Comparison of ENCODE assay signal across 8 mouse cellular contexts in the genomic region with DNA sequence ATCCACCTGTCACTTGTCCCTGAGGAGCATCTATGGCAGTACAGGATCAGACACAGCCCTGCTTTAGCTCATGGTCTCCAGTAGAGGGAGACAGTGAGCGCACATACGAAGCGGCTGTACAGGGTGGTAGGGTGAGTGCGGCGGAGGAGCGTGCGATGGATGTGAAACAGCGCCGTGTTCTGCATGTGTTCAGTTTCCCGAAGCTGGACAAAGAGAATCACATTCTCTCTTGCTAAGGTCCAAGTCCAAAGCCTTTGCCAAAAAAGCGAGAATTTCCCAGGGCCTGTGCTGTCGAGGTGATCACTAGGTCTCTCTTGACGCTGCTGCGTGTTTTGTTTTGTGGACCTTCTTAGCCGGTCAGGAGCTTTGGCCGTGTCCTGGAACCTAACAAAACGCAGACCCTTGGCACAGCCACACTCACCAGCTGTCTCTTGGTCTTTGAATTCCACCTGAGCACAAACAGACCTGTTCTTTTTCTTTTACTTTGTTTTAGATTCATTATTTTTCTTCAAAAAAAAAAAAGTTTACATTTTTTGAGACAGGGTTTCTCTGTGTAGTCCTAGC. TPM values are rescaled to one million over a fixed set of nuclear protein-coding genes. Genes with fewer than 3 reads are reported as not detected.
DNase-seq lines count a peak whose midpoint lies in the region; ATAC-seq and TF ChIP-seq lines count a peak whose summit lies in the region.

No protein-coding gene starts in this region.

- no peaks in the 10 kb centered on the region for H3K36me3 ChIP-seq in heart, embryonic 16.5 days (ENCODE audit: control insufficient read depth, insufficient read depth)
- H3K36me3 ChIP-seq in liver, embryonic 15.5 days (replicated peaks), result no peaks in the 10 kb centered on the region
- no peaks in the 10 kb centered on the region for H3K36me3 ChIP-seq in neural tube, embryonic 12.5 days

- WGBS in heart, embryonic 16.5 days, result 26% methylated on average over 17 of the region's 17 CpGs
- 19% methylated on average over 17 of the region's 17 CpGs for WGBS in liver, embryonic 15.5 days (ENCODE audit: insufficient replicate concordance)
- 25% methylated on average over 17 of the region's 17 CpGs for WGBS in neural tube, embryonic 12.5 days

- TF ChIP-seq POLR2A in embryonic fibroblast, embryonic 13.5 days (IDR thresholded peaks at IDR 0.05; ENCODE audit: low read depth, low read length), result no peak

- TF ChIP-seq CTCF in embryonic fibroblast, embryonic 13.5 days (IDR thresholded peaks at IDR 0.05; ENCODE audit: borderline replicate concordance, insufficient read depth, low read length), result peak; percentile 95; the same call in 1 of the 2 replicates

- ATAC-seq in CD4-positive, CD25-positive, alpha-beta regulatory T cell, adult 4 months, result peak; percentile 81
- ATAC-seq in heart, embryonic 16.5 days (replicated peaks; ENCODE audit: extremely low read depth, insufficient read depth, low FRiP score), result peak; percentile 77
- peak; percentile 68; the same call in 1 of the 2 replicates for ATAC-seq in liver, embryonic 15.5 days (ENCODE audit: insufficient read depth)
- ATAC-seq in neural tube, embryonic 12.5 days (ENCODE audit: low FRiP score, low read depth), result peak; percentile 71

- no peak overlapping the region for H3K27ac ChIP-seq in embryonic fibroblast, embryonic 13.5 days (ENCODE audit: insufficient read depth, low read length)
- no peak overlapping the region for H3K27ac ChIP-seq in heart, embryonic 16.5 days (ENCODE audit: low read length)
- no peak overlapping the region for H3K27ac ChIP-seq in liver, embryonic 15.5 days (replicated peaks)
- H3K27ac ChIP-seq in neural tube, embryonic 12.5 days, result no peak overlapping the region

- peak overlapping the region; percentile 58 for H3K4me2 ChIP-seq in heart, embryonic 16.5 days (ENCODE audit: low read depth, low read length)
- peak overlapping the region; percentile 62 for H3K4me2 ChIP-seq in liver, embryonic 15.5 days
- H3K4me2 ChIP-seq in neural tube, embryonic 12.5 days (replicated peaks), result peak overlapping the region; percentile 50

- DNase-seq in brain, adult 2 months (ENCODE audit: low read depth, low spot score), result peak; percentile 90
- DNase-seq in kidney, postnatal 14 days, result peak; percentile 69
- DNase-seq in telencephalon, adult 2 months (ENCODE audit: low read depth, low spot score), result peak; percentile 46

- no peaks in the 10 kb centered on the region for H3K4me1 ChIP-seq in embryonic fibroblast, embryonic 13.5 days (ENCODE audit: control insufficient read depth, insufficient read depth, low read length)
- no peaks in the 10 kb centered on the region for H3K4me1 ChIP-seq in heart, embryonic 16.5 days (ENCODE audit: control insufficient read depth, insufficient read depth, low read length)
- H3K4me1 ChIP-seq in liver, embryonic 15.5 days (replicated peaks), result peaks cover 14% of the 10 kb centered on the region; the same call in 1 of the 2 replicates
- H3K4me1 ChIP-seq in neural tube, embryonic 12.5 days, result no peaks in the 10 kb centered on the region

- no peak overlapping the region for H3K9ac ChIP-seq in heart, embryonic 16.5 days (ENCODE audit: low read length)
- H3K9ac ChIP-seq in liver, embryonic 15.5 days, result no peak overlapping the region
- H3K9ac ChIP-seq in neural tube, embryonic 12.5 days, result peak overlapping the region; percentile 35; the same call in 1 of the 2 replicates

- H3K4me3 ChIP-seq in embryonic fibroblast, embryonic 13.5 days (ENCODE audit: insufficient read depth, low read length), result no peak overlapping the region
- H3K4me3 ChIP-seq in heart, embryonic 16.5 days (ENCODE audit: low read length), result peak overlapping the region; percentile 23
- peak overlapping the region; percentile 21; the same call in 1 of the 2 replicates for H3K4me3 ChIP-seq in liver, embryonic 15.5 days (replicated peaks)
- H3K4me3 ChIP-seq in neural tube, embryonic 12.5 days, result no peak overlapping the region

- H3K27me3 ChIP-seq in heart, embryonic 16.5 days (ENCODE audit: control insufficient read depth, insufficient read depth, low read length), result no peaks in the 10 kb centered on the region
- H3K27me3 ChIP-seq in liver, embryonic 15.5 days, result no peaks in the 10 kb centered on the region
- no peaks in the 10 kb centered on the region for H3K27me3 ChIP-seq in neural tube, embryonic 12.5 days (replicated peaks)

- H3K9me3 ChIP-seq in heart, embryonic 16.5 days (replicated peaks; ENCODE audit: control insufficient read depth, low read length), result no peaks in the 10 kb centered on the region
- no peaks in the 10 kb centered on the region for H3K9me3 ChIP-seq in liver, embryonic 15.5 days (replicated peaks)
- H3K9me3 ChIP-seq in neural tube, embryonic 12.5 days, result no peaks in the 10 kb centered on the region

RNA-seq across cellular contexts. Expression of gene Il5, which starts 15.2 kb away (rescaled TPM):
- not detected for polyA plus RNA-seq in CD4-positive, CD25-positive, alpha-beta regulatory T cell, adult 4 months (2017; shearing (Covaris generic))
- polyA plus RNA-seq in embryonic fibroblast, embryonic 13.5 days (2011; ENCODE audit: insufficient read length, low read depth, missing spikeins), result not detected in 2 replicates
- not detected in 2 replicates for polyA plus RNA-seq in heart, embryonic 16.5 days (2015; fragmentation: Nextera tagmentation; extraction: Ambion mirVana)
- polyA plus RNA-seq in liver, embryonic 15.5 days (2015; fragmentation: Nextera tagmentation; extraction: Ambion mirVana), result not detected in 2 replicates
- not detected in 2 replicates for polyA plus RNA-seq in neural tube, embryonic 12.5 days (2016; fragmentation: Nextera tagmentation; extraction: Ambion mirVana)

RNA-seq across cellular contexts. Expression of gene Rad50, which starts 28.6 kb away (rescaled TPM):
- polyA plus RNA-seq in CD4-positive, CD25-positive, alpha-beta regulatory T cell, adult 4 months (2017; shearing (Covaris generic)), result 10 to 100 TPM; 47.8 to 50.7 TPM
- 25.8 and 31.7 TPM in 2 replicates for polyA plus RNA-seq in embryonic fibroblast, embryonic 13.5 days (2011; ENCODE audit: insufficient read length, low read depth, missing spikeins)
- 19.9 and 23.9 TPM in 2 replicates for polyA plus RNA-seq in heart, embryonic 16.5 days (2015; fragmentation: Nextera tagmentation; extraction: Ambion mirVana)
- 11.8 and 12.7 TPM in 2 replicates for polyA plus RNA-seq in liver, embryonic 15.5 days (2015; fragmentation: Nextera tagmentation; extraction: Ambion mirVana)
- polyA plus RNA-seq in neural tube, embryonic 12.5 days (2016; fragmentation: Nextera tagmentation; extraction: Ambion mirVana), result 15.4 and 18.2 TPM in 2 replicates

RNA-seq across cellular contexts. Expression of gene Irf1, which starts 34.0 kb away (rescaled TPM):
- 100 to 1,000 TPM; 310 to 397 TPM for polyA plus RNA-seq in CD4-positive, CD25-positive, alpha-beta regulatory T cell, adult 4 months (2017; shearing (Covaris generic))
- 19.7 and 35.1 TPM in 2 replicates for polyA plus RNA-seq in embryonic fibroblast, embryonic 13.5 days (2011; ENCODE audit: insufficient read length, low read depth, missing spikeins)
- 17.2 and 25.7 TPM in 2 replicates for polyA plus RNA-seq in heart, embryonic 16.5 days (2015; fragmentation: Nextera tagmentation; extraction: Ambion mirVana)
- polyA plus RNA-seq in liver, embryonic 15.5 days (2015; fragmentation: Nextera tagmentation; extraction: Ambion mirVana), result 11.9 and 13.6 TPM in 2 replicates
- polyA plus RNA-seq in neural tube, embryonic 12.5 days (2016; fragmentation: Nextera tagmentation; extraction: Ambion mirVana), result 3.3 and 4.5 TPM in 2 replicates

RNA-seq across cellular contexts. Expression of gene Gm17334, which starts 37.2 kb away (rescaled TPM):
- 1 to 10 TPM; 6.1 to 9.8 TPM for polyA plus RNA-seq in CD4-positive, CD25-positive, alpha-beta regulatory T cell, adult 4 months (2017; shearing (Covaris generic))
- not detected in 2 replicates for polyA plus RNA-seq in embryonic fibroblast, embryonic 13.5 days (2011; ENCODE audit: insufficient read length, low read depth, missing spikeins)
- 0.16 and 0.53 TPM in 2 replicates for polyA plus RNA-seq in heart, embryonic 16.5 days (2015; fragmentation: Nextera tagmentation; extraction: Ambion mirVana)
- polyA plus RNA-seq in liver, embryonic 15.5 days (2015; fragmentation: Nextera tagmentation; extraction: Ambion mirVana), result 0.16 TPM in 1 of 2 replicates, not detected in the other
- not detected in 2 replicates for polyA plus RNA-seq in neural tube, embryonic 12.5 days (2016; fragmentation: Nextera tagmentation; extraction: Ambion mirVana)

Comparison
In these comparisons a context has a peak if more than half of its experiments do, and no peak if none do; other contexts are left out.
1. H3K4me3 ChIP-seq: peak in heart, embryonic 16.5 days (single experiment) and liver, embryonic 15.5 days (single experiment); none in embryonic fibroblast, embryonic 13.5 days (single experiment) and neural tube, embryonic 12.5 days (single experiment).
2. Peak in every context shown above with its lines, with median percentiles within 50 percentile points of each other: ATAC-seq, DNase-seq and H3K4me2 ChIP-seq.